Mouse (Mus musculus) E14TG2a.4 (cell line): ENCODE results near the gene Zfp341.

ENCODE experiments used
- H3K27me3 ChIP-seq: 2 replicates; pipeline ENCODE4 v1.6.1; 2014; ENCODE audit warnings: low read length, control low read depth; ENCODE audit not compliant: insufficient read depth
- H3K36me3 ChIP-seq: 2 replicates; pipeline ENCODE4 v1.6.1; 2014; ENCODE audit warnings: low read length, control low read depth; ENCODE audit not compliant: insufficient read depth
- H3K4me1 ChIP-seq: replicated peaks from 2 replicates; pipeline ENCODE4 v1.6.1; 2014; ENCODE audit warnings: low read depth, low read length, control low read depth
- H3K4me3 ChIP-seq: replicated peaks from 2 replicates; pipeline ENCODE4 v1.5.1; 2014; ENCODE audit warnings: mild to moderate bottlenecking, low read length
- H3K9me3 ChIP-seq: 2 replicates; pipeline ENCODE4 v1.6.1; 2014; ENCODE audit warnings: low read length, control low read depth
- CTCF ChIP-seq: conservative IDR thresholded peaks from 2 replicates; pipeline ENCODE4 v1.5.1; 2014; ENCODE audit warnings: low read length
- NANOG ChIP-seq: IDR thresholded peaks from 2 replicates; pipeline ENCODE4 v1.6.1; 2014; ENCODE audit warnings: borderline replicate concordance, low read length, mixed read lengths
- POU5F1 ChIP-seq: IDR thresholded peaks from 2 replicates; pipeline ENCODE4 v1.6.1; 2014; ENCODE audit warnings: low read length, borderline replicate concordance

The Zfp341 gene

GRCm38 (mm10) chr2:154651363-154651762 lies 38.3 kb downstream of the Zfp341 start, which contains the start of gene Chmp4b:
Gene Chmp4b (plus strand): TSS chr2:154651705.
- H3K9me3 ChIP-seq: no peaks in the 10 kb centered on the region
- TF ChIP-seq POU5F1: no peak
- TF ChIP-seq CTCF: no peak
- TF ChIP-seq NANOG: no peak
- peak within 1 kb of the TSS; percentile 29; the same call in 1 of the 2 replicates for H3K4me3 ChIP-seq
- peaks cover 57% of the 10 kb centered on the region for H3K4me1 ChIP-seq
- H3K36me3 ChIP-seq: no peaks in the 10 kb centered on the region
- H3K27me3 ChIP-seq: no peaks in the 10 kb centered on the region

GRCm38 (mm10) chr2:154654976-154655375 lies 41.9 kb downstream of the Zfp341 start:
- peak overlapping the region; percentile 10; the same call in 1 of the 2 replicates for H3K4me3 ChIP-seq
- peaks cover 65% of the 10 kb centered on the region for H3K4me1 ChIP-seq
- H3K27me3 ChIP-seq: no peaks in the 10 kb centered on the region
- no peaks in the 10 kb centered on the region for H3K9me3 ChIP-seq
- H3K36me3 ChIP-seq: peaks cover 7% of the 10 kb centered on the region
- TF ChIP-seq NANOG (no peak), POU5F1 (no peak), CTCF (no peak)

- Histone ChIP-seq H3K36me3 (peaks cover 16% of the 10 kb centered on the region), H3K4me1 (peaks cover 69% of the 10 kb centered on the region), H3K9me3 (no peaks in the 10 kb centered on the region), H3K27me3 (no peaks in the 10 kb centered on the region), H3K4me3 (no peak overlapping the region)
- TF ChIP-seq CTCF: no peak
- no peak for TF ChIP-seq POU5F1
- no peak for TF ChIP-seq NANOG
These were observed 42.8 kb downstream of the Zfp341 start for GRCm38 (mm10) chr2:154655878-154656414.

GRCm38 (mm10) chr2:154656710-154657485 lies 43.8 kb downstream of the Zfp341 start:
- Histone ChIP-seq H3K4me3 (peak overlapping the region; percentile 94), H3K36me3 (peaks cover 25% of the 10 kb centered on the region)
- TF ChIP-seq CTCF (no peak), NANOG (no peak), POU5F1 (no peak)

GRCm38 (mm10) chr2:154657486-154658237 lies 44.6 kb downstream of the Zfp341 start:
- H3K9me3 ChIP-seq: no peaks in the 10 kb centered on the region

More at GRCm38 (mm10) chr2:154656710-154657485, 43.8 kb downstream of the Zfp341 start:
- Histone ChIP-seq H3K9me3 (no peaks in the 10 kb centered on the region), H3K4me1 (peaks cover 62% of the 10 kb centered on the region), H3K27me3 (no peaks in the 10 kb centered on the region)

GRCm38 (mm10) chr2:154659070-154659469 lies 46.0 kb downstream of the Zfp341 start:
- TF ChIP-seq NANOG: no peak
- no peak for TF ChIP-seq CTCF
- peaks cover 53% of the 10 kb centered on the region for H3K4me1 ChIP-seq
- peaks cover 41% of the 10 kb centered on the region for H3K36me3 ChIP-seq
- no peaks in the 10 kb centered on the region for H3K27me3 ChIP-seq
- no peak overlapping the region for H3K4me3 ChIP-seq
- H3K9me3 ChIP-seq: no peaks in the 10 kb centered on the region

More at GRCm38 (mm10) chr2:154657486-154658237, 44.6 kb downstream of the Zfp341 start:
- Histone ChIP-seq H3K27me3 (no peaks in the 10 kb centered on the region), H3K4me1 (peaks cover 54% of the 10 kb centered on the region), H3K36me3 (peaks cover 31% of the 10 kb centered on the region), H3K4me3 (peak overlapping the region; percentile 94)
- TF ChIP-seq NANOG (no peak), POU5F1 (no peak), CTCF (no peak)

- Histone ChIP-seq H3K27me3 (no peaks in the 10 kb centered on the region), H3K9me3 (no peaks in the 10 kb centered on the region), H3K4me3 (no peak overlapping the region), H3K36me3 (peaks cover 45% of the 10 kb centered on the region), H3K4me1 (peaks cover 48% of the 10 kb centered on the region)
- TF ChIP-seq POU5F1 (no peak), CTCF (no peak), NANOG (no peak)
These were observed 46.5 kb downstream of the Zfp341 start for GRCm38 (mm10) chr2:154659531-154660074.

GRCm38 (mm10) chr2:154668680-154669079 lies 55.6 kb downstream of the Zfp341 start:
- H3K4me3 ChIP-seq: no peak overlapping the region
- H3K9me3 ChIP-seq: no peaks in the 10 kb centered on the region
- H3K36me3 ChIP-seq: peaks cover 54% of the 10 kb centered on the region
- TF ChIP-seq POU5F1 (no peak), NANOG (no peak), CTCF (no peak)
- H3K4me1 ChIP-seq: peaks cover 43% of the 10 kb centered on the region
- no peaks in the 10 kb centered on the region for H3K27me3 ChIP-seq
